Mouse (Mus musculus) gonadal fat pad, adult 2 months (tissue): ENCODE results near the gene Gm20888. TPM values are rescaled to one million over a fixed set of nuclear protein-coding genes. Genes with fewer than 3 reads are reported as not detected.
"Not testable (repeated sequence)": the region's sequence is repeated elsewhere in the genome, so short reads cannot be mapped to it uniquely, and the experiment has no call there.

Experiments used
- DNase-seq: peaks from one replicate; pipeline ENCODE4 v3.0.0-alpha.2; 2012; ENCODE audit warnings: low read depth
- polyA plus RNA-seq: library from polyadenylated mRNA; depleted of rRNA; stranded (reverse); fragments of >200 nt; gene quantifications from 2 replicates; pipeline ENCODE4 v1.2.3, GENCODE M21; 2012; rRNA removed

Gm20888 gene
- polyA plus RNA-seq: not detected in 2 replicates

DNA sequence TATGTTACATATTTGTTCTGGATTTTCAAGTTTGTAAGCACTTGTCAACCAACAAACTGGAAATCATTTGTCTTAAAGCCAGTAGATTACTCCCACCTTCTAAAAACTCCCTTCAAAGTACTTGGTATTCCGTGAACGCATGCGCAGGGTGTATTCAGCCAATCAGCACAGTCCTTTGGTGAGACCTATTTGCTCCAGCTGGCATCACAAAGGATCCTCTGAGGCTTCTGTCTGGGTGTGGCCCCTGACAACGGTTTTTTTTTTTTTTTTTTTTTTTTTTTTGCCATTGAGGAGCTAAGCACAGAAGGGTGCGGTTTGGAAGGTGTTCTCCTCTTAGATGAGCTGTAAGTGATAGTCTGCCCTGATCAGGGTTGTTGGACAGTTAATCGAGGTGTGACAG, at the start of gene Gm20888:
Gm20888 (plus strand) TSS at position 301 of the 400 bp plus-strand sequence.
- not testable (repeated sequence) for DNase-seq

Other genes starting within 250 kb of the Gm20888 start
- not detected in 2 replicates for gene Gm21118, start 168.2 kb upstream of the Gm20888 start, polyA plus RNA-seq
- gene Gm29423, start 138.6 kb upstream of the Gm20888 start, polyA plus RNA-seq: not detected in 2 replicates
- not detected in 2 replicates for gene Gm29644, start 138.5 kb upstream of the Gm20888 start, polyA plus RNA-seq